Mouse (Mus musculus) embryonic fibroblast, embryonic 13.5 days (primary cell): ENCODE measurements around the gene Ltc4s.

Experiments used
- CTCF ChIP-seq: IDR thresholded peaks from 2 replicates; pipeline ENCODE4 v1.5.1; 2011; ENCODE audit warnings: mild to moderate bottlenecking, control low read depth, low read length, moderate library complexity, borderline replicate concordance; ENCODE audit not compliant: insufficient read depth
- POLR2A ChIP-seq: IDR thresholded peaks from 2 replicates; pipeline ENCODE4 v1.6.1; 2011; ENCODE audit warnings: low read depth, mild to moderate bottlenecking, control low read depth, low read length, moderate library complexity

DNA sequence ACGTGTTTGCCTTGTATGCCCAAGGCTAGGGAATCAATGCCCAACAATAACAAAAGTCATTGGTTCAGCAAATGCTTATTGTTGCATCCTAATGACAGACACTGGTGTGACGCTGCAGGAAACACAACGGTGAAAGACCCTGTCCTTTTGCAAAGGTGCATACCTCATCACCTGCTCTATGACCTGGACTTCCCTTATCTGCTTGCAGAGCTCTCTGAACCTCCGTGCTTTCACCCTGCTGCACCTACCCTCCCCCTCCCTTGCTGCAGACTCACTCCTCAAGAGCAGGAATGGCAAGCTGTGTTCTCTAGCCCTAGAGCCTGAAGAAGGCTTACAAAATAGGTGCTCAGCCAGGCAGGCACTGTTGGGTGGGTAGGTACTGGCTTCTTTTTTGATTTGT lies 43.6 kb downstream of the Ltc4s start:
- TF ChIP-seq CTCF: no peak
- TF ChIP-seq POLR2A: no peak
